Mouse (Mus musculus) liver, embryonic 12.5 days (tissue): Measurements from ENCODE around the gene Igf2. TPM values are rescaled to one million over a fixed set of nuclear protein-coding genes. Genes with fewer than 3 reads are reported as not detected.

Experiments used
- ATAC-seq: fragments of 200-750 bp; cut with Nextera tagmentation; 2 replicates; pipeline ENCODE4 v1.8.0; 2017; ENCODE audit warnings: moderate number of reproducible peaks, mild to moderate bottlenecking, moderate library complexity
- H3K27ac ChIP-seq: fragments of 300-500 bp; sonication (generic); 2 replicates; pipeline ENCODE4 v1.5.1; 2016; ENCODE audit warnings: mild to moderate bottlenecking
- H3K27me3 ChIP-seq: fragments of 300-500 bp; sonication (generic); replicated peaks from 2 replicates; pipeline ENCODE4 v1.6.1; 2016; ENCODE audit warnings: mild to moderate bottlenecking, moderate library complexity
- H3K36me3 ChIP-seq: fragments of 300-500 bp; sonication (generic); 2 replicates; pipeline ENCODE4 v1.6.1; 2016; ENCODE audit warnings: mild to moderate bottlenecking, moderate library complexity
- H3K4me1 ChIP-seq: fragments of 300-500 bp; sonication (generic); 2 replicates; pipeline ENCODE4 v1.6.1; 2016
- H3K4me2 ChIP-seq: fragments of 300-500 bp; sonication (generic); 2 replicates; pipeline ENCODE4 v1.6.1; 2016; ENCODE audit warnings: mild to moderate bottlenecking, moderate library complexity
- H3K4me3 ChIP-seq: fragments of 300-500 bp; sonication (generic); 2 replicates; pipeline ENCODE4 v1.5.1; 2016; ENCODE audit warnings: mild to moderate bottlenecking, moderate library complexity
- H3K9ac ChIP-seq: fragments of 300-500 bp; sonication (generic); 2 replicates; pipeline ENCODE4 v1.6.1; 2016; ENCODE audit warnings: mild to moderate bottlenecking, moderate library complexity
- H3K9me3 ChIP-seq: fragments of 300-500 bp; sonication (generic); replicated peaks from 2 replicates; pipeline ENCODE4 v1.6.1; 2016; ENCODE audit warnings: mild to moderate bottlenecking, moderate library complexity
- WGBS: fragments of 180-500 bp; shearing (Covaris S2); methylation state at CpG from one replicate; pipeline ENCODE4 v1.1.7; 2016; ENCODE audit not compliant: insufficient replicate concordance; 5-methylcytosine and 5-hydroxymethylcytosine counted together
- polyA plus RNA-seq: library from polyadenylated mRNA; unstranded; fragments of >200 nt; fragmentation: Nextera tagmentation; extraction: Ambion mirVana; gene quantifications from 2 replicates; pipeline ENCODE4 v1.2.1, GENCODE M21; 2016

The Igf2 gene
- polyA plus RNA-seq, 1 experiment from 2014 or later = 354 TPM

- Histone ChIP-seq H3K36me3 (peaks cover 23% of the 10 kb centered on the region), H3K27me3 (peaks cover 53% of the 10 kb centered on the region), H3K9me3 (peaks cover 30% of the 10 kb centered on the region), H3K27ac (no peak overlapping the region), H3K4me1 (0 out of 2 replicates have a peak, but pooled peaks cover 3% of the 10 kb centered on the region), H3K4me2 (no peak overlapping the region), H3K4me3 (no peak overlapping the region), H3K9ac (no peak overlapping the region)
- 78% methylated on average over 18 of the region's 18 CpGs for WGBS
- no peak for ATAC-seq
These were observed 905 bp upstream of the Igf2 start for GRCm38 (mm10) chr7:142667521-142667920.

GRCm38 (mm10) chr7:142666109-142666508 is 507 bp downstream of the Igf2 start:
- Histone ChIP-seq H3K27me3 (peaks cover 67% of the 10 kb centered on the region), H3K4me3 (no peak overlapping the region), H3K36me3 (peaks cover 23% of the 10 kb centered on the region), H3K4me1 (0 out of 2 replicates have a peak, but pooled peaks cover 3% of the 10 kb centered on the region), H3K9me3 (peaks cover 24% of the 10 kb centered on the region), H3K4me2 (no peak overlapping the region), H3K27ac (no peak overlapping the region), H3K9ac (no peak overlapping the region)
- ATAC-seq = no peak
- 59% methylated on average over 4 of the region's 4 CpGs for WGBS

DNA sequence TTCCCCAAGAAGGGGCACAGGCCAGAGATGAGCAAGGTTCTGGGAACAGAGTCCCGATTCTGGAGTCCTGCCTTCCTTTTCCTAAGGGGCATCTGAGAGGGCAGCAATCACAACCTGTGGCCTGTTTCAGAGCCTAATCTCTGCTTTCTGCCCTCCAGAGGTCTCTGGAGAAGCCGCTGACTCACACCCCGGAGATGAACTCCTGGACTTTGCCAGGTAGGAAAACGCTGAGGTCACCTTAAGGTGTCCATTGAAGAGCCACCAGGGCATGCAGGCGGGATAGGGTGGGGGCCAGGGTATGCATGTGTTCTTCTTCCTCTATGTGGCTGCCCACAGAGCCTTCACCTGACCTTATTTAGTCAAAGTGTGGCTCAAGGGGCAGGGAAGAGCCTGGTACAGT is 1.3 kb downstream of the Igf2 start:
- peaks cover 74% of the 10 kb centered on the region for H3K27me3 ChIP-seq
- H3K27ac ChIP-seq = no peak overlapping the region
- 42% methylated on average over 5 of the region's 5 CpGs for WGBS
- H3K9ac ChIP-seq = no peak overlapping the region
- H3K4me1 ChIP-seq = 0 out of 2 replicates have a peak, but pooled peaks cover 3% of the 10 kb centered on the region
- H3K36me3 ChIP-seq = peaks cover 23% of the 10 kb centered on the region
- H3K4me2 ChIP-seq = no peak overlapping the region
- no peak overlapping the region for H3K4me3 ChIP-seq
- H3K9me3 ChIP-seq = peaks cover 18% of the 10 kb centered on the region
- no peak for ATAC-seq

- peak overlapping the region; percentile 50 for H3K4me2 ChIP-seq
- ATAC-seq = peak; percentile 25; the same call in 1 of the 2 replicates
- H3K9ac ChIP-seq = peak overlapping the region; percentile 56; the same call in 1 of the 2 replicates
- H3K27ac ChIP-seq = peak overlapping the region; percentile 60
- H3K4me1 ChIP-seq = 0 out of 2 replicates have a peak, but pooled peaks cover 4% of the 10 kb centered on the region
- peaks cover 82% of the 10 kb centered on the region for H3K27me3 ChIP-seq
- WGBS = 11% methylated on average over 9 of the region's 9 CpGs
- H3K36me3 ChIP-seq = peaks cover 23% of the 10 kb centered on the region
- peaks cover 10% of the 10 kb centered on the region for H3K9me3 ChIP-seq
- 0 out of 2 replicates have a peak overlapping the region, but pooled peaks have one; percentile 31 for H3K4me3 ChIP-seq
These were observed 2.1 kb downstream of the Igf2 start for GRCm38 (mm10) chr7:142664465-142665029.

DNA sequence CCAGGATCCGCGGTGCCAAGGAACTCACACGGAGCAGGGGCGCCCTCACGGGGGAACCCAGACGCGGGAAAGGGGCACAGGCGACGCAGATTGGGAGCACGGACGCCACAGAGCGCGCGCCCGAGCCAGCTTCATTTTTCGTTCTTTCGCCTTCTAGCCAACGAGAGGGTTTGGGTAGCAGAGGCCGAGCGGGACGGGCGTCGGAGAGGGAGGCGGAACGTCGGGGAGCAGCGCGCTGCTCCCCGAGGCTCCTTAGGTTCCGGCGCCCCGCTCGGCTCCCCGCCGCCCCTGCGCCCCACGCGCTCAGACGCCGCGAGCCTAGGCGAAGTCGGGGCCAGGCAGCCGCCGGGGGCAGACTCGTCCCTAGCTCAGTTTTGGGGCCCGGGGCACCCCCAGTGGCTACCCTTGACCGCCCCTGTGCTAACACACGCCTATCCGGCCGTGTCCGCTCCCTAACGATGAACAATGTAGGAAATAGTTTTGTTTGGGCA is 2.6 kb downstream of the Igf2 start:
- peaks cover 88% of the 10 kb centered on the region for H3K27me3 ChIP-seq
- peak overlapping the region; percentile 50 for H3K4me2 ChIP-seq
- 3% methylated on average over 53 of the region's 53 CpGs for WGBS
- peak overlapping the region; percentile 60 for H3K27ac ChIP-seq
- H3K36me3 ChIP-seq = peaks cover 23% of the 10 kb centered on the region
- H3K4me3 ChIP-seq = peak overlapping the region; percentile 31
- H3K9ac ChIP-seq = peak overlapping the region; percentile 56
- peaks cover 5% of the 10 kb centered on the region; the same call in 1 of the 2 replicates for H3K9me3 ChIP-seq
- H3K4me1 ChIP-seq = peaks cover 9% of the 10 kb centered on the region; the same call in 1 of the 2 replicates
- no peak for ATAC-seq

- 13% methylated on average over 5 of the region's 5 CpGs for WGBS
- ATAC-seq = no peak
- H3K27me3 ChIP-seq = peaks cover 96% of the 10 kb centered on the region
- peaks cover 17% of the 10 kb centered on the region for H3K36me3 ChIP-seq
- no peak overlapping the region for H3K4me3 ChIP-seq
- H3K4me1 ChIP-seq = peaks cover 17% of the 10 kb centered on the region; the same call in 1 of the 2 replicates
- no peak overlapping the region for H3K27ac ChIP-seq
- peak overlapping the region; percentile 50 for H3K4me2 ChIP-seq
- no peak overlapping the region for H3K9ac ChIP-seq
- no peaks in the 10 kb centered on the region for H3K9me3 ChIP-seq
These were observed 3.5 kb downstream of the Igf2 start for GRCm38 (mm10) chr7:142663151-142663550.

GRCm38 (mm10) chr7:142661811-142662210 is 4.8 kb downstream of the Igf2 start:
- no peak for ATAC-seq
- H3K36me3 ChIP-seq = peaks cover 4% of the 10 kb centered on the region; the same call in 1 of the 2 replicates
- H3K4me3 ChIP-seq = peak overlapping the region; percentile 45
- peaks cover 17% of the 10 kb centered on the region; the same call in 1 of the 2 replicates for H3K4me1 ChIP-seq
- H3K9me3 ChIP-seq = no peaks in the 10 kb centered on the region
- H3K27me3 ChIP-seq = peaks cover 100% of the 10 kb centered on the region
- H3K9ac ChIP-seq = no peak overlapping the region
- H3K27ac ChIP-seq = no peak overlapping the region
- 0 out of 2 replicates have a peak overlapping the region, but pooled peaks have one; percentile 55 for H3K4me2 ChIP-seq

DNA sequence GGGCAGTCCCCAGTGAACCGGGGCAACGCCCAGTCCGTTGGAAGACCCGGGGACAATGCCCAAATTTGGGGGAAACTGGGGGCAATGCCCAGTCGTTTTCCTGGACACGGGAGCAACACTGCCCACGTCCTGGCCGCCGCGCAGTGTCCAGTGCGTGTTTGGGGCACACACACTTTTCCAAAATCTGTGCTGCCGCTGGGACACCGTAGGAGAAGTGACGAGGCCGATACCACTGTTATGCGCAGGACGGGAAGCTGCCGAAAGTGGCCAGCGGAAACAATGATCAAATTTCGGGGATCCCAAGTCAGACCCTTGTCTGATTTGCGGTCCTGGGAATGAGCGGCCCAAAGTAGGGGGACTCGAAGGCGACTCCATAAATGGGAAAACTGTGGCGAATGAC is 5.6 kb downstream of the Igf2 start:
- WGBS = 2% methylated on average over 25 of the region's 25 CpGs
- peak overlapping the region; percentile 45 for H3K4me3 ChIP-seq
- H3K4me2 ChIP-seq = peak overlapping the region; percentile 55
- H3K36me3 ChIP-seq = no peaks in the 10 kb centered on the region
- H3K27me3 ChIP-seq = peaks cover 100% of the 10 kb centered on the region
- H3K9ac ChIP-seq = peak overlapping the region; percentile 60
- H3K9me3 ChIP-seq = no peaks in the 10 kb centered on the region
- no peak for ATAC-seq
- peak overlapping the region; percentile 79 for H3K27ac ChIP-seq
- peaks cover 17% of the 10 kb centered on the region; the same call in 1 of the 2 replicates for H3K4me1 ChIP-seq

GRCm38 (mm10) chr7:142660651-142660945 is 6.0 kb downstream of the Igf2 start:
- H3K4me3 ChIP-seq = peak overlapping the region; percentile 45
- 1% methylated on average over 29 of the region's 29 CpGs for WGBS
- H3K4me1 ChIP-seq = peaks cover 17% of the 10 kb centered on the region; the same call in 1 of the 2 replicates

DNA sequence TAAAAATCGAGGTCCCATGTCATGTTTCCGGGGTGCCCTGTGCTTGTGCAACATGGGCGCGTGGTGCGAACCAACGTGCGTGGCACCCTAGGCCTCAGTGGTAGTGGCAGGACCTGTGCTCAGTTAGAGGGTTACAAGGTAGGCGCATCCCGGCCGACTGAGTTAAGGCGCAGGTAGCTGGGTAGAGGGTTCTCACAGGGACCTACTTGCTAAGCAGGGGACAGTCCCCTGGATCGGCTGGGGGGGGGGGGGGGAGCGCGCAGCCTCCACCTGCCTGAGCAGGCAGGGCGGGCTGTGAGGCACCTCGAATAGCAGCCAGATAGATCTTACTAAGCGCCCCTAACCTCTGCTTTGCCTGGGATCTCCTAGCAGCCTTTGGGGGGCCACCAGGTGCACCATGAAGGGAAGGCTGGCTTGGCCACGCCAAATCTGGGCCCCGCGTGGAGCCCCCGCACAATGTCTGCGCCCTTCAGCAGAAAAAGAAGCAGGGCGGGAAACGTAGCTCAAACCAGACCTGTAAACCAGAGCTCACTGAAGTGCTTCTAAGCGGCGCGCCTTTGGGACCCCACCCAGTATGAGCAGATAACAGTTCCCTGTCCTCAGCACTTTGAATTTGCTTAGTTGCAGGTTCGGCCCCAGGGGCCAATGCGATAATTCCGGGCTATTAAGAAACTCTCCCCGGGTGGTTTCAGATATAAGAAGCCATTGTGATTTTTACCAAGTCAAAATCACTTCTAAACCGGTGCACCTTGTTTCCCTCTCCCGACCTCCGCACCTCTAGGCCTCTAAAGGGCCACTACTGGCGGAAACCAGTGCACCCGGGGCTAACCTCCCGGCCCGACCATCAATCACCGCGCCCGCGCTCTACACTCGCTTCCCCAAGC is 6.6 kb downstream of the Igf2 start:
- no peak for ATAC-seq

More at GRCm38 (mm10) chr7:142660651-142660945, 6.0 kb downstream of the Igf2 start:
- no peaks in the 10 kb centered on the region for H3K36me3 ChIP-seq
- H3K27me3 ChIP-seq = peaks cover 100% of the 10 kb centered on the region
- H3K9me3 ChIP-seq = no peaks in the 10 kb centered on the region
- peak overlapping the region; percentile 79 for H3K27ac ChIP-seq
- ATAC-seq = no peak
- H3K4me2 ChIP-seq = peak overlapping the region; percentile 55
- H3K9ac ChIP-seq = peak overlapping the region; percentile 60

DNA sequence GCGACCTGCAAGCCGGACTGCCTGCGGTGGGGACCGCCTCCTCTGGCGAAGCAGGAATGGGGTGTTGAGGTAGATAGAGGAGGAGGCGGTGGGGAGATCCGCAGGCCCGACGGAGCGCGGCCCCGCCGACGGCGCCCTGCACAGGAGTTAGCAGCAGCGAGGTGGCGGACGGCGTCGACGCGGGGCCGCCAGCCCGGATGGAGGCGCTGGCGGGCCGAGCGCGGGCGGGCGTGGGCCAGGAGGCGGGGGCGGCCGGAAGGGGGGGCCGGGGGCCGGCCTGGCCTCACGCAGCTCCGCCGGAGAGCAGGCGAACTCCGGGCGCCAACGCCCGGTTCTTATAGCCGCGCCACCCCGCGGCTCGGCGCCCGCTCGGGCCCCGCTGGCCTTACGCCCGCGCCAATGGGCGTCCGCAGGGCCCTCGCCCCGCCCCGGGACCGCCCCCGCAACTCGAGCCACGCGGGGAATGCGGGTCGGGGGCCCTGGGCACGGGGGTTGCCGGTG is 7.4 kb downstream of the Igf2 start:
- no peaks in the 10 kb centered on the region for H3K9me3 ChIP-seq
- peak overlapping the region; percentile 79 for H3K27ac ChIP-seq
- peak overlapping the region; percentile 60 for H3K9ac ChIP-seq
- 0 out of 2 replicates have a peak, but pooled peaks have one; percentile 22 for ATAC-seq
- H3K4me3 ChIP-seq = peak overlapping the region; percentile 45
- H3K4me1 ChIP-seq = peaks cover 14% of the 10 kb centered on the region; the same call in 1 of the 2 replicates
- WGBS = 2% methylated on average over 33 of the region's 70 CpGs
- H3K36me3 ChIP-seq = 0 out of 2 replicates have a peak, but pooled peaks cover 5% of the 10 kb centered on the region
- peak overlapping the region; percentile 55 for H3K4me2 ChIP-seq
- peaks cover 100% of the 10 kb centered on the region for H3K27me3 ChIP-seq

More for the DNA sequence above, 6.6 kb downstream of the Igf2 start:
- Histone ChIP-seq H3K4me3 (peak overlapping the region; percentile 45), H3K27ac (peak overlapping the region; percentile 79), H3K9me3 (no peaks in the 10 kb centered on the region), H3K4me2 (peak overlapping the region; percentile 55), H3K9ac (peak overlapping the region; percentile 60), H3K36me3 (0 out of 2 replicates have a peak, but pooled peaks cover 1% of the 10 kb centered on the region), H3K4me1 (peaks cover 14% of the 10 kb centered on the region; the same call in 1 of the 2 replicates), H3K27me3 (peaks cover 100% of the 10 kb centered on the region)
- WGBS = 1% methylated on average over 43 of the region's 43 CpGs
